Mouse (Mus musculus) midbrain, postnatal 0 days (tissue): ENCODE results near the gene Cadm4. TPM values are rescaled to one million over a fixed set of nuclear protein-coding genes. Genes with fewer than 3 reads are reported as not detected.
A peak's percentile ranks its signal among the peaks of the same experiment; 100 is the strongest.
"Not testable (repeated sequence)": the region's sequence is repeated elsewhere in the genome, so short reads cannot be mapped to it uniquely, and the experiment has no call there.

Experiments used
- ATAC-seq: fragments of 200-750 bp; cut with Nextera tagmentation; 2 replicates; pipeline ENCODE4 v1.8.0; 2017; ENCODE audit warnings: moderate number of reproducible peaks, mild to moderate bottlenecking, moderate TSS enrichment, moderate library complexity; ENCODE audit not compliant: low FRiP score
- DNase-seq: peaks from one replicate; pipeline ENCODE4 v3.0.0-alpha.2; 2015; ENCODE audit warnings: low spot score
- H3K27ac ChIP-seq: fragments of 300-500 bp; sonication (generic); 2 replicates; pipeline ENCODE4 v1.5.1; 2014; ENCODE audit warnings: low read depth, mild to moderate bottlenecking, low read length, mixed read lengths
- H3K27me3 ChIP-seq: fragments of 300-500 bp; sonication (generic); 2 replicates; pipeline ENCODE4 v1.6.1; 2014; ENCODE audit warnings: low read length, control low read depth, mixed read lengths; ENCODE audit not compliant: insufficient read depth
- H3K36me3 ChIP-seq: fragments of 300-500 bp; sonication (generic); 2 replicates; pipeline ENCODE4 v1.6.1; 2014; ENCODE audit warnings: low read length, control low read depth, mixed read lengths; ENCODE audit not compliant: insufficient read depth
- H3K4me1 ChIP-seq: fragments of 300-500 bp; sonication (generic); 2 replicates; pipeline ENCODE4 v1.6.1; 2014; ENCODE audit warnings: mild to moderate bottlenecking, control low read depth, antibody characterized with exemption, low read length, mixed read lengths; ENCODE audit not compliant: insufficient read depth
- H3K4me2 ChIP-seq: fragments of 300-500 bp; sonication (generic); 2 replicates; pipeline ENCODE4 v1.6.1; 2014; ENCODE audit warnings: low read depth, mild to moderate bottlenecking, low read length, mixed read lengths; ENCODE audit not compliant: poor library complexity, severe bottlenecking
- H3K4me3 ChIP-seq: fragments of 300-500 bp; sonication (generic); 2 replicates; pipeline ENCODE4 v1.5.1; 2014; ENCODE audit warnings: low read depth, mild to moderate bottlenecking, low read length, moderate library complexity
- H3K9ac ChIP-seq: fragments of 300-500 bp; sonication (generic); replicated peaks from 2 replicates; pipeline ENCODE4 v1.6.1; 2014; ENCODE audit warnings: mild to moderate bottlenecking, low read length, moderate library complexity, mixed read lengths; ENCODE audit not compliant: poor library complexity, severe bottlenecking
- H3K9me3 ChIP-seq: fragments of 300-500 bp; sonication (generic); 2 replicates; pipeline ENCODE4 v1.6.1; 2016; ENCODE audit warnings: low read length, control low read depth
- CTCF ChIP-seq: IDR thresholded peaks from 2 replicates; pipeline ENCODE4 v1.5.1; 2016; ENCODE audit warnings: antibody characterized with exemption, mild to moderate bottlenecking
- WGBS: fragments of 180-500 bp; shearing (Covaris S2); extraction: QIAGEN DNeasy Blood & Tissue Kit; methylation state at CpG from one replicate; pipeline ENCODE4 v1.1.7; 2014; 5-methylcytosine and 5-hydroxymethylcytosine counted together
- polyA plus RNA-seq: library from polyadenylated mRNA; unstranded; fragments of >200 nt; fragmentation: Nextera tagmentation; extraction: Ambion mirVana; gene quantifications from 2 replicates; pipeline ENCODE4 v1.2.1, GENCODE M21; 2015
- total RNA-seq: library from RNA; depleted of rRNA; stranded (reverse); fragments of >200 nt; gene quantifications from 2 replicates; pipeline ENCODE4 v1.2.3, GENCODE M21; 2014

The Cadm4 gene
- total and polyA plus RNA-seq, 2 experiments from 2014 or later = 88.1 to 354 TPM

- H3K4me1 ChIP-seq = no peaks in the 10 kb centered on the region
- DNase-seq = no peak
- WGBS = 21% methylated on average over 3 of the region's 3 CpGs
- TF ChIP-seq CTCF = no peak
- no peak overlapping the region for H3K4me2 ChIP-seq
- H3K36me3 ChIP-seq = peaks cover 24% of the 10 kb centered on the region
- H3K4me3 ChIP-seq = no peak overlapping the region
- H3K27ac ChIP-seq = no peak overlapping the region
- ATAC-seq = no peak
- no peaks in the 10 kb centered on the region for H3K27me3 ChIP-seq
- no peak overlapping the region for H3K9ac ChIP-seq
- H3K9me3 ChIP-seq = no peaks in the 10 kb centered on the region
Measured at GRCm38 (mm10) chr7:24519130-24519529, 37.3 kb downstream of the Cadm4 start.

- H3K4me2 ChIP-seq, H3K9ac ChIP-seq, H3K27me3 ChIP-seq, H3K27ac ChIP-seq, ATAC-seq, H3K9me3 ChIP-seq, H3K4me1 ChIP-seq, DNase-seq, H3K4me3 ChIP-seq: not testable (repeated sequence)
- peaks cover 20% of the 10 kb centered on the region for H3K36me3 ChIP-seq
- WGBS = 86% methylated on average over 10 of the region's 10 CpGs
Measured at GRCm38 (mm10) chr7:24520054-24520453, 38.2 kb downstream of the Cadm4 start.

- Histone ChIP-seq H3K27ac (no peak overlapping the region), H3K27me3 (no peaks in the 10 kb centered on the region), H3K4me2 (no peak overlapping the region), H3K9me3 (no peaks in the 10 kb centered on the region), H3K36me3 (0 out of 2 replicates have a peak, but pooled peaks cover 4% of the 10 kb centered on the region), H3K9ac (no peak overlapping the region), H3K4me3 (no peak overlapping the region), H3K4me1 (no peaks in the 10 kb centered on the region)
- no peak for TF ChIP-seq CTCF
- 56% methylated on average over 5 of the region's 5 CpGs for WGBS
- ATAC-seq = no peak
- no peak for DNase-seq
Measured at GRCm38 (mm10) chr7:24522805-24523204, 41.0 kb downstream of the Cadm4 start.

- Histone ChIP-seq H3K36me3 (0 out of 2 replicates have a peak, but pooled peaks cover under 1% of the 10 kb centered on the region), H3K9me3 (no peaks in the 10 kb centered on the region), H3K27me3 (no peaks in the 10 kb centered on the region), H3K4me1 (no peaks in the 10 kb centered on the region), H3K27ac (no peak overlapping the region), H3K4me2 (no peak overlapping the region), H3K9ac (no peak overlapping the region), H3K4me3 (no peak overlapping the region)
- DNase-seq (no peak), ATAC-seq (no peak)
- no peak for TF ChIP-seq CTCF
- 87% methylated on average over 6 of the region's 6 CpGs for WGBS
Measured at GRCm38 (mm10) chr7:24523723-24524122, 41.9 kb downstream of the Cadm4 start.

- DNase-seq (no peak), ATAC-seq (no peak)
- Histone ChIP-seq H3K4me1 (peaks cover 5% of the 10 kb centered on the region; the same call in 1 of the 2 replicates), H3K27ac (no peak overlapping the region), H3K36me3 (no peaks in the 10 kb centered on the region), H3K9ac (no peak overlapping the region), H3K4me2 (no peak overlapping the region), H3K9me3 (no peaks in the 10 kb centered on the region), H3K4me3 (no peak overlapping the region), H3K27me3 (no peaks in the 10 kb centered on the region)
- peak; percentile 31; the same call in 1 of the 2 replicates for TF ChIP-seq CTCF
- WGBS = 80% methylated on average over 6 of the region's 6 CpGs
Measured at GRCm38 (mm10) chr7:24524978-24525377, 43.2 kb downstream of the Cadm4 start.

- ATAC-seq (no peak), DNase-seq (no peak)
- H3K4me2 ChIP-seq = no peak overlapping the region
- no peak overlapping the region for H3K4me3 ChIP-seq
- no peak overlapping the region for H3K27ac ChIP-seq
- H3K9ac ChIP-seq = no peak overlapping the region
- H3K36me3 ChIP-seq = no peaks in the 10 kb centered on the region
- no peak for TF ChIP-seq CTCF
- H3K4me1 ChIP-seq = peaks cover 5% of the 10 kb centered on the region; the same call in 1 of the 2 replicates
- 83% methylated on average over 12 of the region's 12 CpGs for WGBS
- H3K27me3 ChIP-seq = no peaks in the 10 kb centered on the region
- H3K9me3 ChIP-seq = no peaks in the 10 kb centered on the region
Measured at GRCm38 (mm10) chr7:24525686-24526420, 44.0 kb downstream of the Cadm4 start.
